Mouse (Mus musculus) limb, embryonic 12.5 days (tissue): ENCODE data around the gene Alpi. TPM values are rescaled to one million over a fixed set of nuclear protein-coding genes. Genes with fewer than 3 reads are reported as not detected.

Experiments used
- ATAC-seq: fragments of 200-750 bp; cut with Nextera tagmentation; 2 replicates; pipeline ENCODE4 v1.8.0; 2017; ENCODE audit warnings: low read depth, moderate TSS enrichment; ENCODE audit not compliant: insufficient number of reproducible peaks, insufficient read depth, low FRiP score, low TSS enrichment
- H3K27ac ChIP-seq: fragments of 300-500 bp; sonication (generic); 2 replicates; pipeline ENCODE4 v1.5.1; 2016; ENCODE audit warnings: mild to moderate bottlenecking, moderate library complexity
- H3K27me3 ChIP-seq: fragments of 300-500 bp; sonication (generic); 2 replicates; pipeline ENCODE4 v1.6.1; 2016; ENCODE audit warnings: mild to moderate bottlenecking, moderate library complexity
- H3K36me3 ChIP-seq: fragments of 300-500 bp; sonication (generic); 2 replicates; pipeline ENCODE4 v1.6.1; 2016; ENCODE audit warnings: mild to moderate bottlenecking, moderate library complexity
- H3K4me1 ChIP-seq: fragments of 300-500 bp; sonication (generic); replicated peaks from 2 replicates; pipeline ENCODE4 v1.6.1; 2016
- H3K4me2 ChIP-seq: fragments of 300-500 bp; sonication (generic); 2 replicates; pipeline ENCODE4 v1.6.1; 2016; ENCODE audit warnings: mild to moderate bottlenecking, moderate library complexity
- H3K4me3 ChIP-seq: fragments of 300-500 bp; sonication (generic); replicated peaks from 2 replicates; pipeline ENCODE4 v1.5.1; 2016; ENCODE audit warnings: mild to moderate bottlenecking
- H3K9ac ChIP-seq: fragments of 300-500 bp; sonication (generic); replicated peaks from 2 replicates; pipeline ENCODE4 v1.6.1; 2016; ENCODE audit warnings: mild to moderate bottlenecking, moderate library complexity
- H3K9me3 ChIP-seq: fragments of 300-500 bp; sonication (generic); 2 replicates; pipeline ENCODE4 v1.6.1; 2016; ENCODE audit warnings: mild to moderate bottlenecking, moderate library complexity
- WGBS: fragments of 180-500 bp; shearing (Covaris S2); methylation state at CpG from one replicate; pipeline ENCODE4 v1.1.7; 2016; 5-methylcytosine and 5-hydroxymethylcytosine counted together
- polyA plus RNA-seq: library from polyadenylated mRNA; unstranded; fragments of >200 nt; fragmentation: Nextera tagmentation; extraction: Ambion mirVana; gene quantifications from 2 replicates; pipeline ENCODE4 v1.2.1, GENCODE M21; 2016

The Alpi gene
- polyA plus RNA-seq, 1 experiment from 2014 or later, result not detected

DNA sequence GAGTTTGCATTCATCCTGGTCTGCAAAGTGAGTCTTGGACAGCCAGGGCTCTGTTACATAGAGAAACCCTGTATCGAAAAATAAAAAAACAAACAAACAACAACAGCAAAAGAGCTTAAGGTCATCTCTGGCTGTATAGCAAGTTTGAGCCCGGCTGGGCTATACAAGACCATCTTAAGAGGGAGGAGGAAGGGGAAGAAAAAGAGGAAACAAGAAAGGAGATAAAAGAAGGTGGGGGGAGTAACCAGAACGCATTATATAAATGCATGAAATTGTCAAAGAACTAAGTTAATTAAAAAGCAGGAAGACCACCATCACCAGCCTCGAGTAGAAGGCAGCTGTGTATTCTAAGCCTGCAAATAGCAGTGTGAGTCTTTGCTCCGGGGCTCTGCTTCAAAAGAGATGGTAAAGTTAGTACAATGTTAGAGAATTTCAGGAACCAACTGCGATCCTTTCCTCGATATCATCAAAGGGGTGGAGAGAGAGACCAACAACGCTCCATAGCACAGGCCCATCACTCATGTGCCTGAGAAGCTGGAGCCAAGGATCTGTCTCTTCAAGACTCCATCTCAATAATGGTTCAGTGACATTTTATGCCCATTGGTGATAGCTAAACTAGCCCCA lies 42.3 kb downstream of the Alpi start:
- H3K9ac ChIP-seq, result no peak overlapping the region
- H3K27ac ChIP-seq, result no peak overlapping the region
- H3K4me1 ChIP-seq, result 0 out of 2 replicates have a peak, but pooled peaks cover 3% of the 10 kb centered on the region
- ATAC-seq, result no peak
- 84% methylated on average over 8 of the region's 8 CpGs for WGBS
- no peak overlapping the region for H3K4me3 ChIP-seq
- H3K36me3 ChIP-seq, result no peaks in the 10 kb centered on the region
- H3K9me3 ChIP-seq, result no peaks in the 10 kb centered on the region
- no peak overlapping the region for H3K4me2 ChIP-seq
- H3K27me3 ChIP-seq, result no peaks in the 10 kb centered on the region

DNA sequence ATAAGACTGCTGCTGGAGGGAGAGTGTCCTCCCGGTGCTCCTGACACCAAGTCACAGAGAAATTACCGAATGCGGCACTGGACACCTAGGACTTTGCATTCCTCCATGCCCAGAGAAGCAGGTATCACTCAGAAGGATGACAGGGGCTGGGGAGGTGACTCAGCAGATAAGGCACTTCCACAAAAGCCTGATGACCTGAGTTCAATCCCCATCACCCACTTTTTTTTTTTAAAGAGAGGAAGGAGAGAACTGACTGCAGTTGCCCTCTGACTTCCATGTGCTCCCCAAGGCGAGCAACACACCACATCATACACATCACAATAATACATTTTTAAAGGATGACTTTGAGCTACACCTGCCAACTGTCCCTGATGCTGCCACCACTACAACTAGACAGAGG lies 44.3 kb downstream of the Alpi start:
- peaks cover 8% of the 10 kb centered on the region; the same call in 1 of the 2 replicates for H3K36me3 ChIP-seq
- H3K4me2 ChIP-seq, result no peak overlapping the region
- no peaks in the 10 kb centered on the region for H3K9me3 ChIP-seq
- no peak overlapping the region for H3K4me3 ChIP-seq
- no peak overlapping the region for H3K9ac ChIP-seq
- no peak overlapping the region for H3K27ac ChIP-seq
- no peaks in the 10 kb centered on the region for H3K27me3 ChIP-seq
- WGBS, result 82% methylated on average over 4 of the region's 4 CpGs
- H3K4me1 ChIP-seq, result 0 out of 2 replicates have a peak, but pooled peaks cover 3% of the 10 kb centered on the region
- no peak for ATAC-seq

DNA sequence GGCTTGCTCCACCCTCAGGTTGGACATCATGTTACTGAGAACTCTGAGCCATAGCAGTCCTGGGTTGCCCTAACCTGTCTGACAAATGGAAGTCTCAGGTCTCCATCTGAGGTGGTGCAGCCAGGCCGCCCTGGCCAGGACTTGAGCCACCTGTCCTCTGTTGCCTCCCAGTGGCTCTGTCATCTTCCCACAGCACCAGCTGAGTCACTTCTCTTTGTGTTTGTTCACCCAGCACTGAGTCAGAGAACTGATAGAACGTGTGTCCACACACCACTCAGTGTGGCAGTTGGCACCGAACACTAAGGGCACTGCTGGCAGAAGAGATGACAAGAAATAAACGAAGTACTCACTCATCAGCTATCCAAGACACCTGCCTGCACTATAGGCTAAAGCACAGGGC lies 50.0 kb downstream of the Alpi start:
- Histone ChIP-seq H3K4me3 (no peak overlapping the region), H3K9me3 (no peaks in the 10 kb centered on the region), H3K4me2 (no peak overlapping the region), H3K4me1 (0 out of 2 replicates have a peak, but pooled peaks cover 3% of the 10 kb centered on the region), H3K36me3 (peaks cover 32% of the 10 kb centered on the region; the same call in 1 of the 2 replicates), H3K27ac (no peak overlapping the region), H3K27me3 (no peaks in the 10 kb centered on the region), H3K9ac (no peak overlapping the region)
- ATAC-seq, result no peak
- WGBS, result 91% methylated on average over 4 of the region's 4 CpGs

DNA sequence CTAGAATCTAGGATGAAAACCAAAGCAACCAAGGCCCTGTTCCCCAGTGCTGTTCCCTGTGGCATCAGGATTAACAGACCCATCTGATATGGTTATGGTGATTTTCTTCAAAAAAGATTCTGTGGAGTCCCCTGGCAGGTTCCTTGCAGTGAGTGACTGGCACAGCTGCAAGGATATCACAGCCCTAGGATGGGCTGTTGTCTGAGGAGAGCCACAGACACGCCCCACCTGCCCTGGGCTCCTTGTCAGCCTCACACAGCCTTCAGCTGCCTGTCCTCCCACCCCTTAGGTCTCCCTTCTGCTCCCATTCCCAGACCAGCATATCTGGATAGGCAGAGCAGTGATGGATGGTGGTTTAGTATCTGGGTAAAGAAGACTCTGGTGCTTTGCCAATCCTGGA lies 50.7 kb downstream of the Alpi start:
- 0 out of 2 replicates have a peak, but pooled peaks cover 3% of the 10 kb centered on the region for H3K4me1 ChIP-seq
- no peak overlapping the region for H3K4me3 ChIP-seq
- no peak for ATAC-seq
- peaks cover 34% of the 10 kb centered on the region; the same call in 1 of the 2 replicates for H3K36me3 ChIP-seq
- no peaks in the 10 kb centered on the region for H3K27me3 ChIP-seq
- H3K9ac ChIP-seq, result no peak overlapping the region
- H3K4me2 ChIP-seq, result no peak overlapping the region
- 82% methylated on average over 1 of the region's 1 CpGs for WGBS
- no peak overlapping the region for H3K27ac ChIP-seq
- no peaks in the 10 kb centered on the region for H3K9me3 ChIP-seq

DNA sequence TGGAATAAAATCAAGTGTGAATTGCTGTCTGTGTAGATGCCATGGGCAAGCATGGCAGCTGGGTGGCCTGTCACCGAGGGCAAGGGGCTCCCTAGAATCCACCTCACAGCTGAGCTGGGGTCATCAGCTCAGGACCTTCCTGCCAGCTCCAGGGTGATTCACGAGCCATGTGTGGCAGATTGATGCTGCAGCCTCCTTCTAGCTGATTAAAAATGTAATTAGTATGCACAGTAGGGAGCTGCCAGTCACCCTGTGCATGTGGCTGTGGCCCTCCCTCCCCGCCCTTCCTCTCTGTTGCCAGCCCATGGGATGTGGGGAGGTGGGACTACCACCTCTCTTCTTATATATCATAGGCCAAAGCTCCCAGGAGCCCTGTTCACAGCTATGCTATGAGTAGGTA lies 51.3 kb downstream of the Alpi start:
- no peaks in the 10 kb centered on the region for H3K27me3 ChIP-seq
- H3K27ac ChIP-seq, result no peak overlapping the region
- no peak for ATAC-seq
- no peak overlapping the region for H3K9ac ChIP-seq
- peaks cover 37% of the 10 kb centered on the region; the same call in 1 of the 2 replicates for H3K36me3 ChIP-seq
- no peaks in the 10 kb centered on the region for H3K4me1 ChIP-seq
- H3K9me3 ChIP-seq, result no peaks in the 10 kb centered on the region
- H3K4me2 ChIP-seq, result no peak overlapping the region
- H3K4me3 ChIP-seq, result no peak overlapping the region
- WGBS, result 67% methylated on average over 3 of the region's 3 CpGs

Other genes with a start within 250 kb of the Alpi start
- not detected in 2 replicates for gene Alppl2, start 11.7 kb downstream of the Alpi start, polyA plus RNA-seq
- gene Akp3, start 23.4 kb upstream of the Alpi start, polyA plus RNA-seq, result not detected in 2 replicates
- gene Ecel1, start 54.9 kb upstream of the Alpi start, polyA plus RNA-seq, result 0.29 and 0.56 TPM in 2 replicates
- not detected in 2 replicates for gene Prss56, start 81.7 kb upstream of the Alpi start, polyA plus RNA-seq
- gene Chrnd, start 89.0 kb upstream of the Alpi start, polyA plus RNA-seq, result 1.7 and 3.0 TPM in 2 replicates
- 10.4 and 11.8 TPM in 2 replicates for gene Chrng, start 103.1 kb upstream of the Alpi start, polyA plus RNA-seq
- gene Eif4e2, start 112.3 kb upstream of the Alpi start, polyA plus RNA-seq, result 170 and 171 TPM in 2 replicates
- 0.37 and 0.43 TPM in 2 replicates for gene Efhd1, start 162.8 kb upstream of the Alpi start, polyA plus RNA-seq
- 57.5 and 62.5 TPM in 2 replicates for gene Gigyf2, start 225.4 kb upstream of the Alpi start, polyA plus RNA-seq